In genomic region chr14:40979002-40979401, GRCm38 (mm10) we compare ENCODE assay signal across 8 mouse cellular contexts. TPM values are rescaled to one million over a fixed set of nuclear protein-coding genes. Genes with fewer than 3 reads are reported as not detected.
DNase-seq lines count a peak whose midpoint lies in the region; ATAC-seq and TF ChIP-seq lines count a peak whose summit lies in the region.

No protein-coding gene starts in this region.

- H3K4me1 ChIP-seq in spleen, adult 2 months (ENCODE audit: control insufficient read depth, insufficient read depth, insufficient read length) = no peaks in the 10 kb centered on the region
- H3K4me1 ChIP-seq in heart, embryonic 12.5 days (replicated peaks) = peaks cover 7% of the 10 kb centered on the region

- H3K36me3 ChIP-seq in spleen, adult 2 months (ENCODE audit: control insufficient read depth, insufficient read depth, low read length) = no peaks in the 10 kb centered on the region
- H3K36me3 ChIP-seq in heart, embryonic 12.5 days = no peaks in the 10 kb centered on the region

- 69% methylated on average over 4 of the region's 4 CpGs for WGBS in spleen, adult 2 months
- WGBS in heart, embryonic 12.5 days = 40% methylated on average over 4 of the region's 4 CpGs

- no peak overlapping the region for H3K27ac ChIP-seq in spleen, adult 2 months (ENCODE audit: insufficient read depth, low read length)
- H3K27ac ChIP-seq in heart, embryonic 12.5 days (ENCODE audit: poor library complexity, severe bottlenecking) = no peak overlapping the region

- ATAC-seq in CD4-positive, CD25-positive, alpha-beta regulatory T cell, adult 4 months = no peak
- ATAC-seq in heart, embryonic 12.5 days (ENCODE audit: insufficient number of reproducible peaks, low FRiP score) = peak; percentile 74; the same call in 1 of the 2 replicates
- peak; percentile 71 for ATAC-seq in megakaryocyte, adult 5-6 weeks (ENCODE audit: poor library complexity, severe bottlenecking)

- no peak for TF ChIP-seq POLR2A in spleen, adult 2 months (IDR thresholded peaks at IDR 0.05; ENCODE audit: low read depth, low read length)

- no peak overlapping the region for H3K9ac ChIP-seq in heart, embryonic 12.5 days

- peak; percentile 43; the same call in 1 of the 2 replicates for TF ChIP-seq CTCF in spleen, adult 2 months (IDR thresholded peaks at IDR 0.05; ENCODE audit: extremely low read depth, insufficient read depth, insufficient read length, insufficient replicate concordance)

- no peaks in the 10 kb centered on the region for H3K9me3 ChIP-seq in heart, embryonic 12.5 days (replicated peaks)

- no peak overlapping the region for H3K4me2 ChIP-seq in heart, embryonic 12.5 days

- no peaks in the 10 kb centered on the region for H3K27me3 ChIP-seq in spleen, adult 2 months (ENCODE audit: control insufficient read depth, insufficient read depth, low read length)
- H3K27me3 ChIP-seq in heart, embryonic 12.5 days (replicated peaks) = no peaks in the 10 kb centered on the region

- DNase-seq in CD4-positive, CD25-positive, alpha-beta regulatory T cell, adult 2 months (ENCODE audit: low read depth, low spot score) = peak; percentile 33
- peak in 1 of 2 experiments; percentile 50 for DNase-seq in spleen, adult 2 months (ENCODE audit: low read depth in 1 of 2, low spot score in 2 of 2)
- DNase-seq in spleen, postnatal 14 days (ENCODE audit: low spot score in 2 of 2) = no peak
- peak; percentile 78 for DNase-seq in kidney, postnatal 10 days
- no peak for DNase-seq in c-Kit-positive CD71-positive TER-119-positive erythroid progenitor cells, embryonic 14.5 days (ENCODE audit: low spot score)

- no peak overlapping the region for H3K4me3 ChIP-seq in spleen, adult 2 months (ENCODE audit: extremely low read depth, insufficient read depth, insufficient read length)
- H3K4me3 ChIP-seq in heart, embryonic 12.5 days = no peak overlapping the region

RNA-seq across cellular contexts. Expression of gene Tspan14, which starts 12.4 kb away (rescaled TPM):
- polyA plus RNA-seq in CD4-positive, CD25-positive, alpha-beta regulatory T cell, adult 4 months (2017; shearing (Covaris generic)) = 10 to 100 TPM; 62.4 to 88.4 TPM
- 60.0 and 65.4 TPM in 2 replicates for polyA plus RNA-seq in spleen, adult 2 months (2012; rRNA removed)
- polyA plus RNA-seq in heart, embryonic 12.5 days (2016; fragmentation: Nextera tagmentation; extraction: Ambion mirVana) = 43.2 and 46.7 TPM in 2 replicates
- total RNA-seq in megakaryocyte, adult 5-6 weeks (2015) = 60.6 and 66.0 TPM in 2 replicates
- total RNA-seq in megakaryocyte, adult 5-6 weeks (2017) = 72.4 and 76.5 TPM in 2 replicates

RNA-seq across cellular contexts. Expression of gene Fam213a, which starts 34.6 kb away (rescaled TPM):
- 10 to 100 TPM; 12.4 to 13.4 TPM for polyA plus RNA-seq in CD4-positive, CD25-positive, alpha-beta regulatory T cell, adult 4 months (2017; shearing (Covaris generic))
- 10.5 and 22.1 TPM in 2 replicates for polyA plus RNA-seq in spleen, adult 2 months (2012; rRNA removed)
- polyA plus RNA-seq in heart, embryonic 12.5 days (2016; fragmentation: Nextera tagmentation; extraction: Ambion mirVana) = 58.7 and 59.1 TPM in 2 replicates
- 1.8 and 3.5 TPM in 2 replicates for total RNA-seq in megakaryocyte, adult 5-6 weeks (2015)
- 2.6 and 3.6 TPM in 2 replicates for total RNA-seq in megakaryocyte, adult 5-6 weeks (2017)

Comparison
In these comparisons a context has a peak if more than half of its experiments do, and no peak if none do; other contexts are left out.
1. DNase-seq: peak in CD4-positive, CD25-positive, alpha-beta regulatory T cell, adult 2 months (single experiment) and kidney, postnatal 10 days (single experiment); none in spleen, postnatal 14 days (0 of 2) and c-Kit-positive CD71-positive TER-119-positive erythroid progenitor cells, embryonic 14.5 days (single experiment).